Mouse (Mus musculus) C2C12 (cell line): ENCODE data around the gene Map10.

Experiments used
- CTCF ChIP-seq: IDR thresholded peaks from one replicate; pipeline ENCODE4 v1.5.1; 2011; ENCODE audit not compliant: control insufficient read depth, insufficient read depth, insufficient read length
- FOSL1 ChIP-seq: IDR thresholded peaks from one replicate; pipeline ENCODE4 v1.8.0; 2011; ENCODE audit warnings: mild to moderate bottlenecking, low read length; ENCODE audit not compliant: poor library complexity, insufficient read depth, severe bottlenecking
- USF1 ChIP-seq: IDR thresholded peaks from one replicate; pipeline ENCODE4 v1.6.1; 2011; ENCODE audit warnings: low read depth, mild to moderate bottlenecking, control low read depth, moderate library complexity

DNA sequence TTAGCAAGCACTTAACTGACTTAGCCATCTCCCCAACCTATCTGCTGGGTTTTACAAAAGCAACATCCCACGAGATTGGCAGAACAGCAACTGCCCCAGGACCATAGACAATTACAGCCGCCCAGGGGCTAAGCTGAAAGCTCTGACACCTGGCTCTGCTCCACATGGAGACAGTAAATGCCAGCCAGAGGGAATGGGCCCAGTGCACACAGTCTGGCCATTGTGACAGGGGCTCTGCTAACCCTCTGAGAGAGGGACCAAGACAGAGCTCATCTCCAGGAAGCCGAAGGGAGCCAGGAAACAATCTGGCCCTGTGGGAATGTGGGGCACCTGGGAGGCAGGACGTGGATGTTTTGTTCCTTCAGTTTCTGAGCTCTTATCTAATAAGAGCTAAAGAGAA is 46.6 kb downstream of the Map10 start:
- no peak for TF ChIP-seq USF1
- TF ChIP-seq CTCF: no peak
- TF ChIP-seq FOSL1: no peak
